Mouse (Mus musculus): Measurements from ENCODE around the gene Il22ra2.

Gene Il22ra2

DNA sequence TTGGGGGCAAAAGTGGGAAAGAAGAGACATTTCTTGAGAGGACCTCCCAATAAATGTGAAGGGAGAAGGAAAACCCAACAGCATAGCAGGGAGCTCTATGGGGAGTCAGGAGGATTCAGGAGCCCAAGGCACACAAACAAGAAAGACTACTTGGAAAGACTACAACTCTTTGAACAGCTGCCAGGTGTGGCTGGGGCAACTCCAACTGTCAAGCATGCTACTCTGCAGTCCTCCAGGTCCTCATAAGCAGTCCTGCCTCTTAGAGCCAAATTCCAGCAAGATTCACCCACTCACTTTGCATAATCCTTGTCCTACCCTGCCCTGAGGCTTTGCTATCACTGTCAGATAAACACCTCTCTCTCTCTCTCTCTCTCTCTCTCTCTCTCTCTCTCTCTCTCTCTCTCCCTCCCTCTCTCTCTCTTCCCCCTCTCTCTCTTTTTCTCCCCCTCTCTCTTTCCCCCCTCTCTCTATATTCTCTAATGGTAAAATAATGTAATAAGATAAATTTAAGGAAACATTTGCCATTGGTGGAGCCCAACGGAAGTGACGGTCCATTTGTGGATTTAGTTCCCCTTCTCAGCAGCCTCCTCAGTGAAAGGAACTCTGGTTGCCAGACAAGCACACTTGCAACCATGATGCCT is at the start of gene Il22ra2:
TSS of gene Il22ra2 (plus strand) at position 591 of the 641 bp plus-strand sequence.
- DNase-seq (ENCODE audit: low read depth, low spot score): no peak

- DNase-seq (ENCODE audit: low read depth, low spot score): no peak
Observed at GRCm38 (mm10) chr10:19577571-19577970, 44.2 kb upstream of the Il22ra2 start.

DNA sequence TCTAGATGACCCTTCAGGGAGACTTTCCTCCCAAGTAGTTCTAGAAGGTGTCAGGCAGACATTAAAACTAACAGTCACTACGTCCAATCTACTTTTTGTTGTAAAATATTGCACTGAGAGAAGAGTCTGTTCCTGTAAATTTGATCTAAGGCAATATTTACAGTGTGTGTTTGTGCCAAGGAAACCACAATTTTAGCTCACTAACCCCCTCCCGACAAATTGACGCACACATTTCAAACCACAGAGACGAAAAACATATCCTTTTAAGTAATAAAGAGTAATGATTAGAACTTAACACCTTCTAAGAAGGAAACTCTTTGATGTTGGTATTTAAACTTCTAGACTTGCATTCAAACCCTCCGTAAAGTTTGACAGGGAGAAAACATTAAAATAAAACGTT is 43.8 kb upstream of the Il22ra2 start:
- DNase-seq (ENCODE audit: low read depth, low spot score): no peak

DNA sequence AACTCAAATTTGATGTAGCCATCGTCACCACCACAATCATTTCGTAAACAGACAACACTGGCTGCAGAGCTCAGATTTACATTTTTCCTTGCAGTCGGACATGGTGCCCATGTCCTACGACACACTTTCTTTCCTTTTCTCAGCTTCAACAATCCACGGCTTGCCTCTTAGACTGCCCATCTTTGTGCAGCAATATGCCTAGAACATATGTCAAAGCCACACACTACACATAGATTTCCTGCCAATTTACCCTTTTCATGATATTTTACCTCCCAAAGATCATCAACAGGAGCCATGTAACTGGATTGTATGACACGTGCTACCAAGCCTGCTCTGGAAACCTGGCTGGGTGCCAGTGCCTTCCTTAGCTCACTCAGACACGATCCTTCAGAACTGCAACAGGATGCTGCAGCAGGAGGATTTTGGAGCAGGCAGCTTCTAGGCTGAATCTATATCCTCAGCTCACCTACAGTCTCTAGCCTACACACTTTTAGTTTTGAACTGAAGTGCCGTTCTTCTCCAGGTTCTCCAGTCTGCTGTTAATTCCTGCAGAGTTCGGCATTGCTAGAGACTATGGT is 43.3 kb upstream of the Il22ra2 start:
- DNase-seq (ENCODE audit: low read depth, low spot score): no peak

DNA sequence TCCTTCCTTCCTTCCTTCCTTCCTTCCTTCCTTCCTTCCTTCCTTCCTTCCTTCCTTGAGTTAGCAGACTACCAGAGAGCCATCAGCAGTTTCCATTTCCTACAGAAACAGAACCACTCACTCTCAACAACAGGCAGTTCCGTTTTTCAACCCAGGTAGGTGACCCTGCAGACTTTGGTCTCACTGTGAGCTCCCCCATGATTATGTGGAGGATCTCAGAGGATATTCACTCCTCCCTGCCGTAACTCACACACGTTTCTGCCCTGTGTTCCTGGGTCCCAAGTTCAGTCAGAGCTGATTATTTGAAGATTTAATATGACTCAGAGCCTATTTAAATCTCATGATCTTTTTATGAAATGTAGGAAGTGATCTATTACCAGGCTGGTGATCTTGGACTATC is 41.1 kb upstream of the Il22ra2 start:
- DNase-seq (ENCODE audit: low read depth, low spot score): no peak

DNA sequence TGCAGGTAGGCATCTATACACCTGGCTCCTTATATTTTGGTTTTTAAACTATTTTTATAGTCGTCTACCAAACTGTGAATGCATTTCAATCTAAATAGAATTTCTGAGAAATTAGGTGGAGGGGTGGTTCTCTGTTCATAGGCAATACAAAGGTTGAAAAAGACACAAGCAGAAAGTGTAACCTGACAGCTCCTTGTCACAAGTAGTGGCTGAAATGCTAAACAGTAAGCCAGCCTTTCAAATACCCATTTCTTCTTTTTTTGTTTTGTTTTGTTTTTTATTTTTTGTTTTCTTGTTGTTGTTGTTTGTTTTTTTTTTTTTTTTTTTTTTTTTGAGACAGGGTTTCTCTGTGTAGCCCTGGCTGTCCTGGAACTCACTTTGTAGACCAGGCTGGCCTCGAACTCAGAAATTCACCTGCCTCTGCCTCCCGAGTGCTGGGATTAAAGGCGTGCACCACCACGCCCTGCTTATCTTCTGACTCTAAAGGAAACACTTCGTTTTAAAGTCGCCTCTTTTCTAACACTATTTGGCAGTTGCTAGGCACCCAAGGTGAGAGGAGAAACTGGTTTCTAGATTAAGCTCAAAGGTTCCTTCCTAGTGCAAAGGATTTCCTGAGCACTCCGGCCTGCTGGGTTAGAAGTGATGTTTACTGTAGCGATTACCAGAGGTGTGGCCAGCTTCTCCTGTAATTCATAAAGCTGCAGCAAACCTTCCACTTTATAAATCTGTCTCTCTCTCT is 39.8 kb upstream of the Il22ra2 start:
- no peak for DNase-seq (ENCODE audit: low read depth, low spot score)

DNA sequence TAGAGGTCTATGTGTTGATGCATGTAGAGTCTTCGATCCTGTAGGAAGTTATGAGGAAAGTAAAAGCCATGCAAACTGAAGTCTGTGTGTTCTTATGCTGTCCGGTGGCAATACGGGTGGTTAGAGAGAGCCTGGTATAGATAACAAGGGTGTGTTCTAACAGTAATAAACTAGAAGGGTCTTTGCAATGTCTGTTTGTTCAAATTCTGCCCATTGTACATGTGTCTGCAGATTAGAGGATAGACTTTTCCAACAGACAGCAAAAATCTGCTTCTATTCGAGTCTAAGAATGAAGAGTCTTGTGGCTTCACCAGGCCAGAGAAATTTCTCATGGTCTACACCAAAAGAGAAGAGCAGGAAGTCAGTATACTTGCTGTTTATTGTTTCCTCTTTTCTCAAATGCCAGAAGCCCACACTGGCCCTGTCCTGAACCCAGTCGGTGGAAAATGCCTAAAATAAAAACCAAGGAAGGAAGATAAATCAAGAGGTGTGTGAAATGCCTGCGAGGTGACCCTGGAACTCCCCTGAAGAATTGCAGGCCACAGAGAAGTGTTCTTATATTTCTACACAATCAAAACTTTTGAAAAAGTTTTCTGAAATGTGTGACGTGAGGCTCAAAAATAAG is 38.9 kb upstream of the Il22ra2 start:
- DNase-seq (ENCODE audit: low read depth, low spot score): no peak

GRCm38 (mm10) chr10:19584064-19584463 is 37.7 kb upstream of the Il22ra2 start:
- DNase-seq (ENCODE audit: low read depth, low spot score): no peak

- no peak for DNase-seq (ENCODE audit: low read depth, low spot score)
Observed at GRCm38 (mm10) chr10:19584846-19585245, 37.0 kb upstream of the Il22ra2 start.

DNA sequence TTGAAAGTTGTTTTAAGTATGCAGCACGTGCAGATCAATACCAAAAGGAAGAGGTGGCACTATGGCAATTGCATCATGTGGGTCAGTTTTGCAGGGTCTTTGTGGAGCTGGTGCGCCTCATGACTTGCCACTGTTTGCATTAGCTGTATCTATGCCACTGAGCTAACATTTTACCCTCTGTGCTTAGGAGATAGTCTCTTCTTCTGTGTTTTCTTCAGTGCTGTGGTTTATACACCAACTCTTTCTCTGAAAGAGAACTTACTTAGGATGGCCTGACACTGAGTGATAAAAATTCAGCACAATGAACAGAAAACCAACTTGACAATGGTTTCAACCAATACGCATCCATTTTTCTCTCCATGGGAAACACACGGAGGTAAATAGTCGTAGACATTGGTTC is 35.9 kb upstream of the Il22ra2 start:
- DNase-seq (ENCODE audit: low read depth, low spot score): no peak

- DNase-seq (ENCODE audit: low read depth, low spot score): no peak
Observed at GRCm38 (mm10) chr10:19587281-19587680, 34.5 kb upstream of the Il22ra2 start.

GRCm38 (mm10) chr10:19589626-19590025 is 32.2 kb upstream of the Il22ra2 start:
- no peak for DNase-seq (ENCODE audit: low read depth, low spot score)

GRCm38 (mm10) chr10:19591286-19591640 is 30.5 kb upstream of the Il22ra2 start:
- DNase-seq (ENCODE audit: low read depth, low spot score): no peak

- DNase-seq (ENCODE audit: low read depth, low spot score): peak; percentile 100
Observed at GRCm38 (mm10) chr10:19591641-19592441, 30.0 kb upstream of the Il22ra2 start, which contains the start of gene Ifngr1. TSS of gene Ifngr1 (plus strand) at chr10:19591949.

DNA sequence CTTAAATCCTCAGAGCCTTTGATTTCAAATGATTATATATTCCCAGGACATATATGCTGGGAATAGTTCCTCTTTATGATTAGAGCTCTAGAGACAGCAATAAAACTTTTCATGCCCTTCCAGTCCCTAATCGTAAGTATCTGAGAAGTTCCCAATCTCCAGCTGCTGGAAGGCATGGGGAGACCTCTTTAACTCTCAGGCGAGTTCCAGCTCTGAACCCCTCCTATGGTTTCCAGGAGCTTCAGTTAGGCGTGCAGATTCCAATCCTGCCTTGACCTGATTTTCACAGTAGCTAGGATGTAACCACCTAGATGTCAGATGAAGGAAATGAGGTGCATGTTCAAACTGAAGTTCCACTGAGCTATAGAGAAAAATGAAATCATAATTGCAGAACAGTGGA is 29.2 kb upstream of the Il22ra2 start:
- DNase-seq (ENCODE audit: low read depth, low spot score): no peak

DNA sequence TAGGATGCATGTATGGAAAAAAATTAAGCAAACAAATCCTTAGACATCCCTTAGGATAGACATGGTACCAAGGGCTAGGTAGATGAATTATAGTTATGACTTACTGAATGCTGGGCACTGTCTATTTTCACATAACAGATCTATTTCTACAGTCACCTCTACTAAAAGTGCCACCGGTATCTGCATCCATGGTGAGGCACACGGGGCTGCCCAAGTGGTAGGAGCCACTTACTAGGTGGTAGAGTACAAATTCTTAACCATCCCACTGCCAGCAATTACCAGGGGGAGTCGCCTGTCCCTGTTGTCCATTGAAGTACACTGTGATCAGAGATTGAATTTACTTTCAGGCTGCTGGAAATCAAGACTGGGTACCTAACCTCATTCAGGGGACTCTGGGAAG is 28.5 kb upstream of the Il22ra2 start:
- no peak for DNase-seq (ENCODE audit: low read depth, low spot score)

DNA sequence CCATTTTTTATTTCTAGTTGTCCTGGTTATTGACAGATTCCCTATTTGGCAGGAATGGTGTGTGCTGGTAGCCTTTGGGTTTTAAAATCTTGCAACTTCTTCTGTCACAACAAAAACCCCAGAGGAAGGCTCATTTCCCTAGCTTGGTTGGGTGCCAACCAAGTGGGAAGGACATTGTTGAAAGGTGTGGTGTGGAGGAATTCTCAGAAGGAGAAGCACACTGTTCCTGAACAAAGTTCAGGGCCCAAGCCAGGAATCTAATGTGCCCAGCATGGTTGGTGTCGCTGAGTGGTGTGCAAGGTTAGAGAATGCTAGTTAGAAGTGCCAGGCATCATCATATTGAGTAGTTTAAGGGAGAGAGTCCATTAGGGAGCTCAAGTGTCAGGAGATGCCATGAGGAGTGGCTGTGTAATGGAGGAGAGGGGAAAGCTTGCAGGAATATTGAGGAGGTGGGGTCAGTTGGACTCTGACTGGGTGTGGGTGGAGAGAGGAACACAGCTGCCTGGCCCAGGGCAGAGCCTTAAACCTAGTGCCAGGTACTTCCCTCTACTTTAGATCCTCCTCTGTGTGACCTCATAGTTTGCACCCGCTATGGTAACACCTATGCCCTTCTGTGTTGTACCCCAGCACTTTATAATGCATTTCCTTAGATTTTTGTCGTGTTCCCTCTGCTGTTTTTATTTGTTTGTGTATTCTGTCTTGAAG is 27.4 kb upstream of the Il22ra2 start:
- peak; percentile 52 for DNase-seq (ENCODE audit: low read depth, low spot score)

GRCm38 (mm10) chr10:19596866-19597265 is 24.9 kb upstream of the Il22ra2 start:
- no peak for DNase-seq (ENCODE audit: low read depth, low spot score)

DNA sequence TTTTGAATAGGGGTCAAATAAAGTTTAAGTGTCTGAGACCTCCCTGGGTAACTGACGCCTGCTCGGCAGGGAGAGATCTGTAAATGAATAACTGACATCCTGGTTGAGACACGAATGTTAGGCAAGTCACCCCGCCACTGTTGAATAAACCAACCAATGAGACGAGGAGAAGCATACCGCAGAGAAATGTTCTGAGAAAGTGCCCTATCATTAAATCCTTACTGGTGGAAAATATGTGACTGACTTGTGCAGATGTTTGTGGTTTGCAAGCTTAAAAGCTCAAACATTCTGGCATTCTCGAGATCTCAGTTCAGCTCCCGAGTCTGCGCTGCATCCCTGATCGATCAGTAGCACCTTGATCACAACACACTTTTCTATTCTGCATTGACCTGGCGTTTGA is 23.7 kb upstream of the Il22ra2 start:
- DNase-seq (ENCODE audit: low read depth, low spot score): no peak

GRCm38 (mm10) chr10:19599331-19600092 is 22.3 kb upstream of the Il22ra2 start:
- no peak for DNase-seq (ENCODE audit: low read depth, low spot score)

DNA sequence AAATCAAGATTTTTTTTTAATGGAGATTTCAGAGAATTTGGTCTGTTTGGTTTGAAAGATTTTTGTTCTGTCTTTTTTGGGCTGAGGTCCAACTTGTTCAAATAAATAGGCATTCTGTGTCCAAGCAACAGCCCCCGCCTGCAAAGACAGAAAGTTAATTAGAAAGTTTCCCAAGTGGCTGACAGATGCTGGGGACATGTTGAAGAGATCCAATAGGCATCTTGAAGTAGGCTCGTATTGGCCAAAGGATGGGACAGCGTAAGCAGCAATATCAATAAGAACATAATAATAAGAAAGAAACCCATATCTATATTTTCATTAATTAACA is 21.7 kb upstream of the Il22ra2 start:
- no peak for DNase-seq (ENCODE audit: low read depth, low spot score)
